Mouse (Mus musculus): ENCODE results near the gene Sept9.

The Sept9 gene

GRCm38 (mm10) chr11:117265981-117266905 is 66.8 kb downstream of the Sept9 start:
- peak; percentile 92 for DNase-seq (ENCODE audit: low spot score)

- DNase-seq (ENCODE audit: low spot score): peak; percentile 90
Measured at GRCm38 (mm10) chr11:117266906-117267721, 67.7 kb downstream of the Sept9 start.

GRCm38 (mm10) chr11:117267828-117268227 is 68.4 kb downstream of the Sept9 start:
- DNase-seq (ENCODE audit: low spot score): no peak

- no peak for DNase-seq (ENCODE audit: low spot score)
Measured at GRCm38 (mm10) chr11:117268304-117268956, 69.0 kb downstream of the Sept9 start.

- DNase-seq (ENCODE audit: low spot score): no peak
Measured at GRCm38 (mm10) chr11:117269053-117269702, 69.7 kb downstream of the Sept9 start.

- no peak for DNase-seq (ENCODE audit: low spot score)
Measured at GRCm38 (mm10) chr11:117269946-117270345, 70.5 kb downstream of the Sept9 start.

GRCm38 (mm10) chr11:117274973-117275372 is 75.5 kb downstream of the Sept9 start:
- DNase-seq (ENCODE audit: low spot score): no peak

GRCm38 (mm10) chr11:117275999-117276398 is 76.5 kb downstream of the Sept9 start:
- no peak for DNase-seq (ENCODE audit: low spot score)

GRCm38 (mm10) chr11:117276946-117277345 is 77.5 kb downstream of the Sept9 start:
- no peak for DNase-seq (ENCODE audit: low spot score)

GRCm38 (mm10) chr11:117278113-117278512 is 78.7 kb downstream of the Sept9 start:
- DNase-seq (ENCODE audit: low spot score): peak; percentile 68

- peak; percentile 51 for DNase-seq (ENCODE audit: low spot score)
Measured at GRCm38 (mm10) chr11:117278514-117278913, 79.1 kb downstream of the Sept9 start.

GRCm38 (mm10) chr11:117279993-117280392 is 80.5 kb downstream of the Sept9 start:
- peak; percentile 79 for DNase-seq (ENCODE audit: low spot score)

GRCm38 (mm10) chr11:117283048-117283888 is 83.8 kb downstream of the Sept9 start:
- DNase-seq (ENCODE audit: low spot score): peak; percentile 79

- DNase-seq (ENCODE audit: low spot score): no peak
Measured at GRCm38 (mm10) chr11:117283889-117284450, 84.5 kb downstream of the Sept9 start.

- DNase-seq (ENCODE audit: low spot score): peak; percentile 61
Measured at GRCm38 (mm10) chr11:117284721-117285605, 85.5 kb downstream of the Sept9 start.

- DNase-seq (ENCODE audit: low spot score): no peak
Measured at GRCm38 (mm10) chr11:117285606-117285931, 86.1 kb downstream of the Sept9 start.

- DNase-seq (ENCODE audit: low spot score): no peak
Measured at GRCm38 (mm10) chr11:117287792-117288191, 88.3 kb downstream of the Sept9 start.

GRCm38 (mm10) chr11:117288765-117289164 is 89.3 kb downstream of the Sept9 start:
- no peak for DNase-seq (ENCODE audit: low spot score)

- no peak for DNase-seq (ENCODE audit: low spot score)
Measured at GRCm38 (mm10) chr11:117291271-117292059, 92.0 kb downstream of the Sept9 start.

Data from embryo, embryonic 10 days (tissue).